Mouse (Mus musculus) testis, adult 2 months (tissue): ENCODE results near the gene Cntnap5c.

ENCODE experiments used
- CTCF ChIP-seq: fragments of 200-500 bp; IDR thresholded peaks from 2 replicates; pipeline ENCODE4 v1.5.1; 2012; ENCODE audit warnings: low read depth, mild to moderate bottlenecking, inconsistent platforms, low read length, moderate library complexity; ENCODE audit not compliant: control insufficient read depth, insufficient read depth, insufficient replicate concordance
- POLR2A ChIP-seq: fragments of 200-500 bp; IDR thresholded peaks from 2 replicates; pipeline ENCODE4 v1.6.1; 2012; ENCODE audit warnings: low read depth, mild to moderate bottlenecking, inconsistent platforms, low read length, moderate library complexity; ENCODE audit not compliant: control insufficient read depth

DNA sequence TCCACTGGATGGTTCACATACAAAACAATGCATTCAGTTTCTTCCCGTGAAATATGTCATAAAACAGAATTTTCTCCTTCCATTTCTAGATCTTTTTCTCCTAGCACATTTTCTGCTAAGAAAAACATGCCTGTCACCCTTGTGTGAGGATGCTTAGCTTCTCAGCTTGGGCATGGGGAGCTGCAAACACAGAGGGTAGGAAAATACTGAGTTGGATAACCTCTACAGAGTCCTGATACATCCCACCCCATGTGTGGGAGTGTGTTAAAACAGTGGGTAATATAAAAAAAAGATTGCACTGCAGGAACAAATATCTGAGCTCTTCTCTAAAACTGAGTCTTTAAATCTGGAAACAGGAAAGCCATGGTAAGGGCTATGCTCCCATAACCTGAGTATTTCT lies 339.0 kb downstream of the Cntnap5c start:
- TF ChIP-seq CTCF (no peak), POLR2A (no peak)
